Mouse (Mus musculus) spleen, adult 18-20 months (tissue): ENCODE results near the gene Cftr.

Experiments used
- DNase-seq, 2 experiments: peaks; one replicate each; pipeline ENCODE4 v3.0.0; 2022; ENCODE audit warnings: mixed read lengths in 2 of 2

Cftr gene

GRCm38 (mm10) chr6:18170311-18170922 is at the start of gene Cftr:
Cftr (plus strand) TSS chr6:18170687.
- DNase-seq, result no peak

DNA sequence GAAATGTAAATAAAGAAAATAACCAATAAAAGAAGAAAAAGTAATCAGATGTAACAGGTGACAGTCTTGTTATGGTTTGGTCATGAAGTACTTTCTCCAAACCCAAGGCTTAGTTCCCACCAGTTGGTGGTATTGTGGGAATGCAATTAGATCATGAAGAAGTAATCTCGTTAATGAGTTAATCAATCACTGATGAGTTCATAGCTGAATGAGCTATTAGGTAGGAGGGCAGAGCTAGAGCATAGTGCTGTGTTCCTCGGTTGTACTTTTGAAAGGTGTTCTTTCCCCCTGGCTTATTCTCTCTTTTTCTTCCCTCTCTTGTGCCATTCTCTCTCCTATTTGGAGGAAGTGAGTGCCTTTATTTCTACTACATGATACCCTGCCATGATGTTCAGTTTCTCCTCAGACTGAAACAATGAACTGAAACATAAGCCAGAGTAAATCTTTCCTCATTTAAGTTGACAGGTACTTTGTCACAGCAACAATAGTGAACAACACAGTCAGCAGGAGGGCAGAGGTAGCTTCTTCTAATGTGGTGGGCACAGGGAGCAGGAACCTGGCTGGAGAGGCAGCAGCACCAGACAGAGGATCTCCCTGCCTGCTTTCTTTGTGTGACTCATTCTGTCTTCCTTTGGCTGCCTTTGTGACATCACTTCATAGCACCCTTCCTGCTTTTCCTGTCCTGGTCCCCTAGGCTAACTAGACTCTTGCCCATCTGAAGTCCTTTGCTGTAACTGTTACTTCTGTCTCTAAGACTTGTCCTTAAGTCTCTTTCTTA is 43.1 kb upstream of the Cftr start:
- no peak for DNase-seq

GRCm38 (mm10) chr6:18128059-18128458 is 42.4 kb upstream of the Cftr start:
- no peak for DNase-seq

GRCm38 (mm10) chr6:18135246-18135645 is 35.2 kb upstream of the Cftr start:
- DNase-seq, result no peak

GRCm38 (mm10) chr6:18153031-18153430 is 17.5 kb upstream of the Cftr start:
- no peak for DNase-seq

GRCm38 (mm10) chr6:18169618-18170017 is 869 bp upstream of the Cftr start:
- DNase-seq, result no peak

DNA sequence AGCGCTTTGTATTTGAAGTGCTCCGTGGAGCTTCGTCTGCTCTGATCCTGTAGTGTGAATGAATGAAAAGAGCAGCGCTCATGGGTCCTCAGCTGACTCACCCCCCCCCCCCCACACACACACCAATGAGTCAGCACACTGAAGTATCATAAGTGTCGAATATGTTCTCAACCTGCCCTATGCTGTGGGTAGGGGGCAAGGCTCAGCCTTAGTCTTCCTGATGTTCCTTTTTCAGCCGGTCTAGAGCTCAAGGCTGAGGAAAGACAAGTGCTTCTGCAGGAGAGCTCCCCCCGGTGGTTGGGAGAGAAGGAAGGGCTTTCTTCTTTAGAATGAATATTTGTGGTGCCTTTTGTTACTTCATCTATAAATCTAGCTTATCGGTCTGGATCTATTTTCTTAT is 1.1 kb downstream of the Cftr start:
- no peak for DNase-seq

- no peak for DNase-seq
Measured at GRCm38 (mm10) chr6:18177509-18177908, 7.0 kb downstream of the Cftr start.

GRCm38 (mm10) chr6:18180665-18181064 is 10.2 kb downstream of the Cftr start:
- DNase-seq, result no peak

DNA sequence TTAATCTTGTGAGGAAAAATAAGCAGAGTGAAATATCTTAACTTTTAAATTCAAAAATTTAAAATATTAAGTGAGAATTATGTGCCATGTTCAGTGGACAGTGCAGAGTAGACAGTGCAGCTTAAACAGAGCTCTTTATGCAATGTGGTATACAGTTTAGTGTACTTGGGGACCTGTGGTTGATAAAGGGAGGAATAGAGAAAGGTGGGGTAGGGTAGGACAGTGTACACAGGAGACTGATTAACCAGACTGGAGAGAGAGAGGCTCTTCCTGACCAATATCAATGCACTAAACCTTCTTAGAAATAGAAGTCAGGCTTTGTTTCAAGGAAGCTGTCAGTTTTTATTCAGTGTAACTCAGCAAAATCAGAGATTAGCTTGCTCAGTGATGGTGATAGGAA is 12.4 kb downstream of the Cftr start:
- DNase-seq, result no peak

DNA sequence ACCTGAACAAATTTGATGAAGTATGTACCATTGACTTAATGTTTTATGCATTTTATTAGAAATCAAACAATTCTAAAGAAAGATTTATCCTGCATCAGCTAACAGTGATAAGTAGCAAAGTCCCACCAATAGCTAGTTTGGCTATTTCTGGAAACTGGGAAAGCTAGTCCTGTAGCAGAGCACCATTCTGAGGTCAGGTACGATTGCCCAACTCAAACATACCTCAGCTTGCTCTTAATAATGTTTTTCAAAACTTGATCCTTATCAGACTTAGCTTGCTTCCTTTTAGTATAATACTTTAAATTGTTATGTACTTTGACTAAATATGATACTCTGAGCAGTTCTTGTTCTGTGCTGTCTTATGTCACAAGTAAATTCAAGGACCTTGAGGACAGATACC is 50.2 kb downstream of the Cftr start:
- DNase-seq, result no peak

DNA sequence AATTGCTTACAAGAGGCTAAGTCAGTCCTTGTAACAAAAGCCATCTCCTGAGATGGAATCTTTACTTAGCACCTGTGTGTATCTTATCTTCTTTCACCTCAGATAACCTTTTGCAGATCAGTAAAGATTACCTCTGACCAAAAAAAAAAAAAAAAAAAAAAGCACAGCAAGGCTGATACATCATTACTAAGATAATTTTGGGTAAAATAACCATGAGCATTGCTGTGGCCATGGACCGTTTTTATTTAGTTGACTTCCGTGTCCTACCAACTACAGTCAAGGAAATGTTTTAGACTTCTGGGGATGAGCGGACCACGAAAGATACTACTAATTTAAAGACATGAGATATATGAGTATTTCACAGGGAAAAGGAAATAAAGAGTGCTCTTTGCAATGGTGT is 52.7 kb downstream of the Cftr start:
- no peak for DNase-seq

DNA sequence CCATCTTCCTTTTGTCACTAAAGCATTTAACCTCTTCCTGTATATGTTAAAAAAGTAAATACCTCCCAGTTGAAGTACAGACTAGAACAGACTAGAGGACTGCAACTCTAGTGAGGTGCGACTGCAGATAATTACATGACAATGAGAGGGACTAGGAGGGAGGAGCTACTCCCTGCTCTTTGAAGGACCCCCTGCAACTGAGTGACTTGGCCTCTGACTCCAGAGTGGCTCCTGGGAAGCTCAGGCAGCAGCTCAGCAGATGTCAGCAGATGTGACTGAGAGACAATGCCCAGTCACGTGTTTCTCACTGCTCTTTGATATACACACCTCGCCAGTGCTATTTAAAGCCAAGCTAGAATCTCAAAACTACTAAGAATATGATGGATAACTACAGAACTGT is 54.7 kb downstream of the Cftr start:
- DNase-seq, result no peak

DNA sequence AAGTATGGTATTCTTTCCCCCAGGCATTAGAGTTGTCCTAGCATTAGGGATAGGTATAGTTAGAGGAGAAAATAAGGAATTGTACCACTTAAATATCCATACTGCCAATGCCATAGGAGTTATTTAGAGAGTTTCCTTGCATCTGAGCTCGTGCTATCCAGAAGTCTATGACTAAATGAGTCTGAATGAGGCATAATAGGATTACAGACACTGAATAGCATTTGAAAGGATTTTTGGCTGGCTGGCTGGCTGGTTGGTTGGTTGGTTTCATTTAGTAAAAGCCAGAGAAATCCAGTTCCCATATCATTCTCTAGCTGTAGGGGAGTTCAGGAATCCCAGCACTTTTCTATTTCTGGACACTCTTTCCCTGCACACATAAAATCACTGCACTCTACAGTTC is 76.0 kb downstream of the Cftr start:
- no peak for DNase-seq

DNA sequence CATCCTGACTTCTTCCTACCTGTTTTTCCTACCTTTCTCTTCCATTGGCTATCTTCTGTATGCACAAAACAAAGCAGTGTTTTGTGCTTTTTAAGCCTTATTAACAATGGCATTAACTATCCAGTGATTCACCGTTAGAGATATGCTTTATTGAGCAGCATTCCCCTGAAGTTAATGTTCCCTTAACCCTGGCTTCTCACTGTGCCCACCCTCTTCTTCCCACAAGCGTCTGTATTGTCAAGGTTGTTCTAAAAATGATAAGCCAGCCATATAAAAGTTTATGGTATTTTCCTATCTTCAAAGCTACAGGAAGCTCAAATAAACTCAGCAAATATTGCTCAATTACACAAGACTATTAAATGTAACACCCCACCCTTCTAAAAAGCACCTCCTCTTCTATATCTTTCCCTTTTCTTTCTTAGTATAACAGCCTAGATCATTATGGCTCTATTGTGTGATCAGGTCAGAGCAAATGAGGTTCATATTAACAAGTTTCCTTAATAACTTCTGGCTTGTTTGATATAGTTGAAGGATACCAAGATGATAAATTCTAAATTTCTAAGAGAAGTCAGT is 77.5 kb downstream of the Cftr start:
- DNase-seq, result no peak

DNA sequence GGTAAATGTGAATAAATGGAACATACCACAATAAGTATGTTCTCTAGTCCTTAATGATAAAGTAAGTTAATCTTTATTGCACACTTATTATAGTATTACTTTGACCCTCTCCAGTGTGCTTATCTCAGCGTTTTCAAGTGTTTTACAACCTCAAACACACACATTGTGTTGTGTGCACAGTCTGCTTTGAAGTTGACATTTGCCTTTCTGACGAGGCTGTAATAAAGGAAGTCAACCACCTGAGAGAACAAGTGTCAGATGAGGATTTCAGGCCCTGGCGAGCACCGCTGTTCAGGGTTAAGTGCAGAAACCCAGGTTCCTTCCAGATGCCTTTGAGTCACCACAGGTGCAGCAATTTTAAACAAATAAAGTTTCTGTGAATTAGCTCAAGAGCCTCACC is 78.0 kb downstream of the Cftr start:
- DNase-seq, result no peak

- no peak for DNase-seq
Measured at GRCm38 (mm10) chr6:18254586-18254985, 84.1 kb downstream of the Cftr start.

DNA sequence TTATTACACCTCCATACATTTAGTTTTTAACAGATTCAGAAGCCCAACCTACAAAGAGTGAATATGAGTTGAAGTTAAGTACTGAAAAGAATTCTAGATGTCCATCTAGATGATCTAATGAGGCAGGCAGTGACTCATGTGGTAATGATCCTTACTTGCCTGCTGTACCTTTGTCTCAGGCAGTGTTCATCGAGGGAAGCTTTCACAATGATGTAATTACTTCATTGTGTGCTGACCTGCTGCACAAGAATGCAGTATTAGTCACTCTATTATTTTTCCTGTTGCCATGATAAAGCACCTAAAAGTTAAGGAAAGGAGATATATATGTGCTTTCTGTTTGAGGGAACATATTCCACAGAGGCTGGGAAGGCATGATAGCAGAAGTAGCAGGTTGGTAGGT is 100.5 kb downstream of the Cftr start:
- no peak for DNase-seq

DNA sequence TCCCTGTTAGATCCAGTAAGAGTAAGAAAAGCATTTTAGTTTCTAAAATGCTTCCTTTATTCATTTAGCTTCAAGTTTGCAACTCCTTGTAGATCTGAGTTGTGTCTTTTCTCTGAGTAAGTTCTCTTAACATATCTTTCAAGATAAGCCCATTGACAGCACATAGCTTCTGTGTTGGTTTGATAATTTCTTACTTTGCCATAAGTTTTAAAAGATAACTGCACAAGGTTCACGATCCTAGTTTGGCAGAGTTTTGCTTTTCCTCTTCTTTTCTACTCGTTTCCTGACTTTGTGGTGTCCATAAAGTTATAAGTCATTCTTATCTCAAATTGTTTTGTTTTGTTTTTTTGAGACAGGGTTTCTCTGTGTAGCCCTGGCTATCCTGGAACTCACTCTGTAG is 130.3 kb downstream of the Cftr start:
- no peak for DNase-seq

DNA sequence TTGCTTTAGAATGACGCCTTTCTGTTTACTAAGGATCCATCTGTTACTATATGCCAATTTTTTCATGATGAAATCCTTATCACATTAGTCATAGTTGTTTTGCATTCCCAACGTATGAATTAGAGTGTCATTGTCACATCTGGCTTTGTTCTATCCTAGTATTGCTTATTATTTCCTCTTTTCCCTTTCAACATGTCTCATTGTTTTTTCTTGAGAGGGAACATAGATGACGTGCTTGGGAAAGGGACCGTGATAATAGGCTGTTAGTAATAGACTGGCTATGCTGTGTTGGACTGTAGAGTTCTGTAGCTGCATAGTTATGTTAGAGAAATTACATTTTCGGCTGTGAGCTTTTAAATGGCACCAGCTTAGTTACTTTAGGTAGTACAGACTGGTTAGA is 131.6 kb downstream of the Cftr start:
- no peak for DNase-seq

DNA sequence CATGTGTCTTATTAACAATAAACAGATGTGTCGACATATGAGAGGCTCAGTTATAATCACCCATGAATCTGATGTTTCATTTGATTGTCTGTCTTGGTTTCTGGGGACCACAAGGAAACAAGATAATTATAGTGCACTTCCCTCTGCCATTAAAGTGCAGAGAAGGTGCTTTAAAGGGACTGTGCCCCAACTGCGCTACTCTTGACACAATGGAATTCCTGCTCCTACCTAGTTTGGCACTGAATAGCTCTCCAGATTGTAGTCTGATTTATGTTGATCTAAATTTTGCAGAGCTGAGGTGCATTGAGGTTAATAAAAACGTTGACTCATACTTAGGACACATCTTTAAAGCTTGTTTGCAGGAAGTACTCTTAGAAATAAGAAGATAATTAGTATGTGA is 132.7 kb downstream of the Cftr start:
- DNase-seq, result no peak

DNA sequence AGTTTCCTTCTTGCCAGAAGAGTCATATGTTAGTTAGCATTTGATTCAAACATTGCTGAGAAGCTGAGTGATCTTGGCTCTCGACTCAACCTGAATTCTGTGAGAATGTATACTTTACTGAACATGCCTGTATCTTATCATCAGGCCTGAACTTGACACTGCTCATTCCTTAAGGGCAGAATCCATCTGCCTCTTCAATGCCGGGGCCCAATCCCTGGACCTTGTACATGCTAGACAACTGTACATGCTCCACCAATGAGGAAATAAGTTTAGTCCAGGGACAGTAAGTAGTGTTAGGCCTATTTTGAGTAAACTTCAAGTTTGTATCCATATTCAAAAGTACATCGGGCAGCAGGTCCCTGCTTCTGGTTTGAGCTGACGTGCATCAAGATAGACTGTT is 134.6 kb downstream of the Cftr start:
- no peak for DNase-seq

DNA sequence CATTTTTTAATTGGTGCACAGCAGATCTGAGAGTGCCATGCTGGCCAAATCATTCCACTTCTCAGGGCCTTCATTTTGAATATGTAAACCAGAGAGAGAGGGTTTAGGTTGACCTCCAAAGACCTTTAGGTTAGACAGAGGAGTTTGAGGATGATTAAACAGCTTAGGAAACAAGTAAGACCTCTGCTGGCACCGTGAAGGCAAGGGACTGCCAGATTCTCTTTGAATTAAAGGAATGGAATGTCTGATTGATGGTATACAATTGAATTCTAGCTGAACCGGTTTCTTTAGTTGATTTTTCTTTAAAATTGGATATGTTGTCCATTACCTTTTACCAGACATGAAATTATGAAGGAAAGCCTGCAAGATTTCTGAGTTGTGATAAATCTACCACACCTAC is 140.5 kb downstream of the Cftr start:
- DNase-seq, result no peak

GRCm38 (mm10) chr6:18314365-18314943 is 144.0 kb downstream of the Cftr start:
- no peak for DNase-seq
